Mouse (Mus musculus): ENCODE results near the gene Tceanc2. TPM values are rescaled to one million over a fixed set of nuclear protein-coding genes. Genes with fewer than 3 reads are reported as not detected.
"Not testable (repeated sequence)": the region's sequence is repeated elsewhere in the genome, so short reads cannot be mapped to it uniquely, and the experiment has no call there.

Gene Tceanc2
- total and polyA plus RNA-seq, 2 experiments from 2014 or later, result 1.6 to 13.0 TPM

DNA sequence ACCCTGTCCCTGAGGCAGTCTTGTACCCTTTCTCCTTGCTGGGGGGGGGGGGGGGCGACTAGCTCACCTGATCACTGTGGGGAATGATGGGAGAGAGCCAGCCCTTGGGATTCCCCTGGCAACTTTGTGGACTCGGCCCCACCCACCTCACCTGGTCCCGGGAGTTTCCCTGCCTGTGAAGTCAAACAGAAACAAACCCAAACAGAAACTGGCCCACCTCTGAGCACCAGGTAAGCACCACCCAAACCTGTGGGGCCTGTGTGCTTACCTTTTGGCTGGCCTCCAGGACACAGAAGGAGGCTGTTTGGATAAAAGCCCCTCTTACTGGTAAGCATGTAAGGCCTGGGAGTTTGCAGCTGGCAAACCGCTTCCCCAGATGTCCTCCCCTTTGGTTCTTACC is 59.9 kb downstream of the Tceanc2 start:
- Histone ChIP-seq H3K4me2 (ENCODE audit: low read depth, low read length) (no peak overlapping the region), H3K9me3 (replicated peaks; ENCODE audit: control insufficient read depth, low read length) (no peaks in the 10 kb centered on the region), H3K4me3 (ENCODE audit: low read depth, low read length) (no peak overlapping the region), H3K27me3 (ENCODE audit: control insufficient read depth, insufficient read depth, low read length) (peaks cover 3% of the 10 kb centered on the region; the same call in 1 of the 2 replicates), H3K36me3 (replicated peaks; ENCODE audit: control insufficient read depth, insufficient read depth, low read length) (no peaks in the 10 kb centered on the region), H3K4me1 (ENCODE audit: control insufficient read depth, insufficient read depth) (no peaks in the 10 kb centered on the region), H3K27ac (ENCODE audit: low read depth) (no peak overlapping the region), H3K9ac (replicated peaks; ENCODE audit: low read depth, low read length) (no peak overlapping the region)
- ATAC-seq (ENCODE audit: insufficient read depth, low read depth) (no peak), DNase-seq (ENCODE audit: low spot score) (no peak)
- TF ChIP-seq CTCF (IDR thresholded peaks at IDR 0.05; ENCODE audit: low read depth) (no peak), EP300 (IDR thresholded peaks at IDR 0.05; ENCODE audit: low read depth) (no peak)
- 55% methylated on average over 4 of the region's 4 CpGs for whole genome bisulfite sequencing

DNA sequence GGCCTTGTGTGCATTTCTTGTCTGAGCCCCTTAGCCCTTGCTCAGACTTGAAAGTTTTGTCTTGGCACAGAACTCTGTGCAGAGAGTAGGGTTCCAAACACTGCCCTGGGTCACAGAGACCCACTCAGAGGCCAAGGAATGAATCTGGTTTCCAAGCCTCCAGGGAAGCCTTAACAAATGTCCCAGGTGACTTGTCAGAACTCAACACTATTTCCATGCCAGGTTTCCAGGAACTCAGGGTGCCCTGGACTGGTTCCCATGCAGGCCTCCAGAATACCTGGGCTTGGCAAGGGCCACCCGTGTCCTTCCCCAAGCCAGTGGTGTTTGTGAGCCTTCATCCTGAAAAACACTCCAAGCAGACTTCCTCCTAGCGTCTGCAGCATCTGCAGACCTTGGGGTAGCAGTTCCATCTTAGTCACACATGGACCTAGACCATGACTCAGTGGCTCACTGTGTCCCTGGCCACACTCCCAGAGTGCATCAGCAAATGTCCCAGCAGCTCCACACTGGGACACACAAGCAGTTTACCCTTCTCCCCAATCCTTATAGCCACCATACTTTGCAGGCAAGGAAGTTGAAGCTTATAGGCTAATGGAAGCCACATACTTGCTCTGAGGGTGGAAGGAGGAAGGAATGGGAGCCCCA is 61.1 kb downstream of the Tceanc2 start:
- no peak overlapping the region for H3K4me3 ChIP-seq (ENCODE audit: low read depth, low read length)
- no peak overlapping the region for H3K4me2 ChIP-seq (ENCODE audit: low read depth, low read length)
- H3K27ac ChIP-seq (ENCODE audit: low read depth), result no peak overlapping the region
- TF ChIP-seq EP300 (IDR thresholded peaks at IDR 0.05; ENCODE audit: low read depth) (no peak), CTCF (IDR thresholded peaks at IDR 0.05; ENCODE audit: low read depth) (no peak)
- peaks cover 4% of the 10 kb centered on the region; the same call in 1 of the 2 replicates for H3K27me3 ChIP-seq (ENCODE audit: control insufficient read depth, insufficient read depth, low read length)
- H3K4me1 ChIP-seq (ENCODE audit: control insufficient read depth, insufficient read depth), result no peaks in the 10 kb centered on the region
- H3K36me3 ChIP-seq (replicated peaks; ENCODE audit: control insufficient read depth, insufficient read depth, low read length), result no peaks in the 10 kb centered on the region
- no peaks in the 10 kb centered on the region for H3K9me3 ChIP-seq (replicated peaks; ENCODE audit: control insufficient read depth, low read length)
- WGBS, result 78% methylated on average over 2 of the region's 2 CpGs
- DNase-seq (ENCODE audit: low spot score), result no peak
- H3K9ac ChIP-seq (replicated peaks; ENCODE audit: low read depth, low read length), result no peak overlapping the region
- ATAC-seq (ENCODE audit: insufficient read depth, low read depth), result no peak

DNA sequence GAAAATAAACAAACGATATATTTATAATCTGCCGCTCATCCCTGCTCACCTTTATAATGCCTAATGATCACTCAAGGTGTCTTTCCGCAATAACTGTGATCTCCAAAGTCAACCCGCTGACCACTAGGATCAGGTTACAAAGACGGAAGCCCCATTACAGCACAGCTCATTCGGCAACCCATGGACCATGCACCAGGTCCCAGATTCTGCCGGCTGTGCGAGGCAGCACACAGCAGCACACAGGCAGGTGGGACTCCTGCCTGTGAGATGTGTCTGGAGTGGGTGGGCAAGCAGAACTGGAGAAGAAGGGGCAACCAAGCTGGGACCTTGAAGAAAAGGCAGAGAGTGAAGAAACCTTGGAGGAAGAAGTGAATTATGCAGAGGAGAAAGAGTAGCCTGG is 64.6 kb downstream of the Tceanc2 start:
- TF ChIP-seq EP300 (IDR thresholded peaks at IDR 0.05; ENCODE audit: low read depth) (no peak), CTCF (IDR thresholded peaks at IDR 0.05; ENCODE audit: low read depth) (no peak)
- ATAC-seq (ENCODE audit: insufficient read depth, low read depth) (no peak), DNase-seq (ENCODE audit: low spot score) (no peak)
- H3K9ac ChIP-seq (replicated peaks; ENCODE audit: low read depth, low read length), result no peak overlapping the region
- H3K9me3 ChIP-seq (replicated peaks; ENCODE audit: control insufficient read depth, low read length), result no peaks in the 10 kb centered on the region
- H3K27me3 ChIP-seq (ENCODE audit: control insufficient read depth, insufficient read depth, low read length), result peaks cover 4% of the 10 kb centered on the region; the same call in 1 of the 2 replicates
- no peak overlapping the region for H3K4me3 ChIP-seq (ENCODE audit: low read depth, low read length)
- H3K4me2 ChIP-seq (ENCODE audit: low read depth, low read length), result no peak overlapping the region
- H3K27ac ChIP-seq (ENCODE audit: low read depth), result no peak overlapping the region
- 51% methylated on average over 8 of the region's 8 CpGs for WGBS
- no peaks in the 10 kb centered on the region for H3K36me3 ChIP-seq (replicated peaks; ENCODE audit: control insufficient read depth, insufficient read depth, low read length)
- no peaks in the 10 kb centered on the region for H3K4me1 ChIP-seq (ENCODE audit: control insufficient read depth, insufficient read depth)

DNA sequence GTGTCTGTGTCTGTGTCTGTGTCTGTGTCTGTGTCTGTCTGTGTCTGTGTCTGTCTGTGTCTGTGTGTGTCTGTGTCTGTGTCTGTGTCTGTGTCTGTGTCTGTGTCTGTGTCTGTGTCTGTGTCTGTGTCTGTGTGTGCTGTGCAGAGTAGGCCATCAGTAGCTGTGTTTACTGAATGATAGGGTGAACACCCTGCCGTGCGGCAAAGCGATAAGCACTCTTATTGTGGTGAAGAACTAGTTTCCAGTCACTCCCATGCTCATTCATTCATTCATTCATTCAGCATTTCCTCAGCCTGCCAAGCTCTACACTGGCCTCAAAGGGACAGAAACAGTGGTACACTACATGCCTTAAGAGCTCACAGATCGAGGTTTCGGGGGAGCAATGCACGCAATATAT is 69.7 kb downstream of the Tceanc2 start:
- WGBS, result 85% methylated on average over 6 of the region's 6 CpGs
- not testable (repeated sequence) for H3K27ac ChIP-seq (ENCODE audit: low read depth); H3K9me3 ChIP-seq (replicated peaks; ENCODE audit: control insufficient read depth, low read length); H3K4me3 ChIP-seq (ENCODE audit: low read depth, low read length); H3K4me1 ChIP-seq (ENCODE audit: control insufficient read depth, insufficient read depth); H3K27me3 ChIP-seq (ENCODE audit: control insufficient read depth, insufficient read depth, low read length); H3K36me3 ChIP-seq (replicated peaks; ENCODE audit: control insufficient read depth, insufficient read depth, low read length); ATAC-seq (ENCODE audit: insufficient read depth, low read depth); DNase-seq (ENCODE audit: low spot score); H3K4me2 ChIP-seq (ENCODE audit: low read depth, low read length); H3K9ac ChIP-seq (replicated peaks; ENCODE audit: low read depth, low read length)

DNA sequence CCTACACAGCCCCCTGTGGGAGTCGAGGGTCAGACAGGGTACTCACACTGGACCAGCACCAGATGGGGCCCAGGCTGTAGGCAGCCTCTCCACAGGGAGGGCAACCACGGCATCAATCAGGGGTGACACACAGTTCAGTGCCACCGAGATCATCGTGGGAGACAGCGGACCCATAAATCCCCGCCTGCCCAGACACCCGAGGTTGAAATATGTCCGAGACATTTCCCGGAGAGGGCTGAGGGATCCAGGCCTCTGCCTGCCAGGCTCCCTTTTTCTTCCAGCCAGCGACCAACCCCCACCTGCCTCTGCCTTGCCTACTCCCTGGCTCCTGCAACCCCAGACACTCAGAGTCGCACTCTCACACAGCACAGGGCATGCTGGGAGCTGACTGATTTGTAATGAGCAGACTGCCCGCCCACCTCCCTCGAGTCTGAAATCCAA is 70.6 kb downstream of the Tceanc2 start:
- Histone ChIP-seq H3K9ac (replicated peaks; ENCODE audit: low read depth, low read length) (no peak overlapping the region), H3K27ac (ENCODE audit: low read depth) (no peak overlapping the region), H3K4me1 (ENCODE audit: control insufficient read depth, insufficient read depth) (no peaks in the 10 kb centered on the region), H3K9me3 (replicated peaks; ENCODE audit: control insufficient read depth, low read length) (no peaks in the 10 kb centered on the region), H3K4me2 (ENCODE audit: low read depth, low read length) (0 out of 2 replicates have a peak overlapping the region, but pooled peaks have one; percentile 2), H3K4me3 (ENCODE audit: low read depth, low read length) (no peak overlapping the region), H3K36me3 (replicated peaks; ENCODE audit: control insufficient read depth, insufficient read depth, low read length) (no peaks in the 10 kb centered on the region), H3K27me3 (ENCODE audit: control insufficient read depth, insufficient read depth, low read length) (peaks cover under 1% of the 10 kb centered on the region; the same call in 1 of the 2 replicates)
- no peak for DNase-seq (ENCODE audit: low spot score)
- 45% methylated on average over 13 of the region's 13 CpGs for WGBS
- no peak for ATAC-seq (ENCODE audit: insufficient read depth, low read depth)
- TF ChIP-seq EP300 (IDR thresholded peaks at IDR 0.05; ENCODE audit: low read depth) (no peak), CTCF (IDR thresholded peaks at IDR 0.05; ENCODE audit: low read depth) (no peak)

GRCm38 (mm10) chr4:107106777-107107176 is 72.1 kb downstream of the Tceanc2 start:
- no peak overlapping the region for H3K4me2 ChIP-seq (ENCODE audit: low read depth, low read length)
- no peaks in the 10 kb centered on the region for H3K4me1 ChIP-seq (ENCODE audit: control insufficient read depth, insufficient read depth)
- no peaks in the 10 kb centered on the region for H3K27me3 ChIP-seq (ENCODE audit: control insufficient read depth, insufficient read depth, low read length)
- no peak overlapping the region for H3K27ac ChIP-seq (ENCODE audit: low read depth)
- H3K4me3 ChIP-seq (ENCODE audit: low read depth, low read length), result no peak overlapping the region
- TF ChIP-seq EP300 (IDR thresholded peaks at IDR 0.05; ENCODE audit: low read depth), result no peak
- no peak for TF ChIP-seq CTCF (IDR thresholded peaks at IDR 0.05; ENCODE audit: low read depth)
- DNase-seq (ENCODE audit: low spot score) (no peak), ATAC-seq (ENCODE audit: insufficient read depth, low read depth) (no peak)
- H3K9me3 ChIP-seq (replicated peaks; ENCODE audit: control insufficient read depth, low read length), result no peaks in the 10 kb centered on the region
- H3K9ac ChIP-seq (replicated peaks; ENCODE audit: low read depth, low read length), result no peak overlapping the region
- WGBS, result 85% methylated on average over 16 of the region's 16 CpGs
- no peaks in the 10 kb centered on the region for H3K36me3 ChIP-seq (replicated peaks; ENCODE audit: control insufficient read depth, insufficient read depth, low read length)

Measured in heart, postnatal 0 days (tissue).